Mouse (Mus musculus) spleen, adult 2 months (tissue): ENCODE data around the gene Tubg2. TPM values are rescaled to one million over a fixed set of nuclear protein-coding genes. Genes with fewer than 3 reads are reported as not detected.

Source experiments
- DNase-seq, 2 experiments: peaks; one replicate each; pipeline versions ENCODE4 v3.0.0 to v3.0.0-alpha.2; 2012 to 2021; ENCODE audit warnings: low spot score in 2 of 2, low read depth in 1 of 2
- H3K27ac ChIP-seq: fragments of 200-500 bp; 2 replicates; pipeline ENCODE4 v1.5.1; 2012; ENCODE audit warnings: low read length, inconsistent platforms; ENCODE audit not compliant: insufficient read depth
- H3K27me3 ChIP-seq: fragments of 200-500 bp; 2 replicates; pipeline ENCODE4 v1.6.1; 2012; ENCODE audit warnings: mild to moderate bottlenecking, moderate library complexity, low read length, inconsistent platforms; ENCODE audit not compliant: control insufficient read depth, insufficient read depth
- H3K36me3 ChIP-seq: fragments of 200-500 bp; 2 replicates; pipeline ENCODE4 v1.6.1; 2012; ENCODE audit warnings: mild to moderate bottlenecking, low read length, inconsistent platforms; ENCODE audit not compliant: control insufficient read depth, insufficient read depth
- H3K4me1 ChIP-seq: fragments of 200-500 bp; 2 replicates; pipeline ENCODE4 v1.6.1; 2011; ENCODE audit warnings: inconsistent platforms; ENCODE audit not compliant: control insufficient read depth, insufficient read depth, insufficient read length
- H3K4me3 ChIP-seq: fragments of 200-500 bp; 2 replicates; pipeline ENCODE4 v1.5.1; 2011; ENCODE audit warnings: mild to moderate bottlenecking, inconsistent platforms; ENCODE audit not compliant: insufficient read depth, insufficient read length; ENCODE audit errors: extremely low read depth
- CTCF ChIP-seq: fragments of 200-500 bp; IDR thresholded peaks from 2 replicates; pipeline ENCODE4 v1.5.1; 2011; ENCODE audit warnings: mild to moderate bottlenecking, inconsistent platforms; ENCODE audit not compliant: insufficient read depth, insufficient read length, insufficient replicate concordance; ENCODE audit errors: extremely low read depth
- POLR2A ChIP-seq: fragments of 200-500 bp; IDR thresholded peaks from 2 replicates; pipeline ENCODE4 v1.6.1; 2011; ENCODE audit warnings: low read depth, low read length, inconsistent platforms
- WGBS: fragments of 180-500 bp; shearing (Covaris S2); methylation state at CpG from one replicate; pipeline ENCODE4 v1.1.7; 2018; 5-methylcytosine and 5-hydroxymethylcytosine counted together
- polyA plus RNA-seq: library from polyadenylated mRNA; depleted of rRNA; stranded (reverse); fragments of >200 nt; gene quantifications from 2 replicates; pipeline ENCODE4 v1.2.3, GENCODE M21; 2012

The Tubg2 gene
- polyA plus RNA-seq, 1 experiment: 3.6 TPM

DNA sequence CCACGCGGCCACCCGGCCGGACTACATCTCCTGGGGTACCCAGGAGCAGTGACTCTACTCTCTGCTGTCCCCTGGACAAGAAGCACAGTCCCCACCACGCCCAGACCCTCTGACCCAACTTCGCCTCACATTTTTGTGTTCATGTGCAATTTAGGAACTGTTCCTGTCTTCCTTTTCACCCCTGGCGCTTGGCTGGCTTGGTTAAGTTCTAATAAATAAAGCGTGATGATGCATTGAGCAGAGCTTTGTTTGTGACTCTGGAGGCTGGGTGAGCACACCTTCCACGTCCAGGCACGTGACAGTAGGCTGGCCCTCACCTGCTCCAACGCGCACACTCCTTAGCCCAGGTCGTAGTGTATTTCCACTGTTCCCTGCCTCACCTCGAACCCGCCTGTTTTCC, 5.8 kb downstream of the Tubg2 start:
- 91% methylated on average over 15 of the region's 15 CpGs for WGBS
- no peak overlapping the region for H3K4me3 ChIP-seq

DNA sequence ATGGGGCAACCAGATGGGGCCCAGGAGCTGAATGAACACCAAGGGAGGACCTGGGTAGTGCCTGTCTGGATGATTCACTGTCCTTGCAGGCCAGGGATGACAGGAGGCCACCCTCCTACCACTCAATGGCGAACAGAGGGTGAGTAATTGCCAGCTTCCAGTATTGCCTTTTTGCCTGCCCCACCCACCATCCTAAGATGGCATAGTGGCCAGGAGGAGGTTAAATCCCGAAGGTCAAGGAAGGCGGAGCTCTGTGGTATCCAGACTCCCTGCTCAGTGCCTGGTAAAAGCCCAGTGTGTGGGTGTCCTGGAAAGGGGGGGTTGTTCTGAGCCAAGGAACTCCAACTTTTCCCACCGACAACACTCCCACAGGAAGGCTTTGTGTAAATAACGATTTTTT, 6.6 kb downstream of the Tubg2 start:
- WGBS: 73% methylated on average over 5 of the region's 5 CpGs
- TF ChIP-seq CTCF: no peak
- TF ChIP-seq POLR2A: no peak
- Histone ChIP-seq H3K36me3 (no peaks in the 10 kb centered on the region), H3K4me3 (no peak overlapping the region), H3K27ac (no peak overlapping the region), H3K27me3 (peaks cover 22% of the 10 kb centered on the region), H3K4me1 (peaks cover 6% of the 10 kb centered on the region)
- no peak for DNase-seq

More for the DNA sequence above, 5.8 kb downstream of the Tubg2 start:
- Histone ChIP-seq H3K27ac (no peak overlapping the region), H3K27me3 (peaks cover 22% of the 10 kb centered on the region), H3K4me1 (peaks cover 6% of the 10 kb centered on the region), H3K36me3 (no peaks in the 10 kb centered on the region)
- DNase-seq: no peak
- no peak for TF ChIP-seq POLR2A
- TF ChIP-seq CTCF: no peak

DNA sequence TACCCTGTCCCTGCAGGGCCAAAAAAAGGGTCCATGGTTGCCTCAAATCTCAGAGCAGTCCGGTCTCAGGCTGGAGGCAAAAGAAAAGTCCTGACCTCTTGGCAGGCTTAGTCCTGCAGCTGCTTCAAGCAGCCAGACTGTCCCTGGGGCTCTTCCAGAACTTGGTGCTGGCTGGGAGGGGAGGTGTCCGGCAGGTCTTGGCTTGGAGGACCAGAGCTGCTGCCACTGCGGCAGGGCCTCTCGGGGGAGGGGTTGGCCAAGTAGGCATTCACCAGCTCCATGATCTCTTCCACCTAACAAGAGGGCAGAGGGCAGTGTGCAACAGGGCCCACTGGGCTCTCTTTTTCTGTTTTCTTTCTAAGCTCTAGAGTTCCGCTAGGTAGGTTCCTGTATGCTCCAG, 7.1 kb downstream of the Tubg2 start:
- WGBS: 86% methylated on average over 5 of the region's 5 CpGs
- H3K27me3 ChIP-seq: peaks cover 23% of the 10 kb centered on the region

GRCm38 (mm10) chr11:101163476-101164350, 8.0 kb downstream of the Tubg2 start:
- WGBS: 23% methylated on average over 49 of the region's 49 CpGs
- no peak for DNase-seq
- Histone ChIP-seq H3K27me3 (peaks cover 26% of the 10 kb centered on the region), H3K4me3 (peak overlapping the region; percentile 3; the same call in 1 of the 2 replicates), H3K27ac (no peak overlapping the region), H3K36me3 (no peaks in the 10 kb centered on the region), H3K4me1 (peaks cover 6% of the 10 kb centered on the region)
- TF ChIP-seq POLR2A: no peak
- no peak for TF ChIP-seq CTCF

More for the DNA sequence above, 7.1 kb downstream of the Tubg2 start:
- H3K36me3 ChIP-seq: no peaks in the 10 kb centered on the region
- H3K27ac ChIP-seq: no peak overlapping the region
- no peak for TF ChIP-seq POLR2A
- no peak for TF ChIP-seq CTCF
- peaks cover 6% of the 10 kb centered on the region for H3K4me1 ChIP-seq
- no peak for DNase-seq
- H3K4me3 ChIP-seq: no peak overlapping the region

DNA sequence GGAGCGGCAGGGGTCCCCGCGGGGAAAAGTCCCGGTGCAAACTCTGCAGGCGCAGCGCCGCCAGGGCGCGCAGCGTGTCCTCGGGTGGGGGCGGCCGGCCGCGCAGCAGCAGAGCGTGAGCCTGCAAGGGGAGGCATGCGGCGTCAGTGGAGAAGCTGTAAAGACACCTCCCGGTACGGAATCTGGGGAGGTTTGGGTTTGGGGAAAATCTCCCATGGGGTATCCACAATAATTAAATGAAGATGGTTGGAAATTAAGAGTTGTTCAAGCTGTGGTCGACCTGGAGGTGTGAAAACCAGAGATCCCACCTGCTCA, 8.6 kb downstream of the Tubg2 start:
- Histone ChIP-seq H3K36me3 (no peaks in the 10 kb centered on the region), H3K4me1 (peaks cover 6% of the 10 kb centered on the region), H3K27me3 (peaks cover 26% of the 10 kb centered on the region), H3K27ac (no peak overlapping the region), H3K4me3 (peak overlapping the region; percentile 3; the same call in 1 of the 2 replicates)
- 35% methylated on average over 21 of the region's 21 CpGs for WGBS
- no peak for DNase-seq
- TF ChIP-seq POLR2A (no peak), CTCF (no peak)

GRCm38 (mm10) chr11:101164677-101165580, 9.2 kb downstream of the Tubg2 start:
- H3K27me3 ChIP-seq: peaks cover 32% of the 10 kb centered on the region
- TF ChIP-seq POLR2A (no peak), CTCF (no peak)
- WGBS: 27% methylated on average over 35 of the region's 35 CpGs
- no peak overlapping the region for H3K4me3 ChIP-seq
- peaks cover 6% of the 10 kb centered on the region for H3K4me1 ChIP-seq
- no peaks in the 10 kb centered on the region for H3K36me3 ChIP-seq
- no peak overlapping the region for H3K27ac ChIP-seq
- no peak for DNase-seq

- 64% methylated on average over 14 of the region's 14 CpGs for WGBS
- no peaks in the 10 kb centered on the region for H3K36me3 ChIP-seq
- TF ChIP-seq POLR2A: no peak
- no peak for TF ChIP-seq CTCF
- H3K27ac ChIP-seq: no peak overlapping the region
- peaks cover 43% of the 10 kb centered on the region for H3K27me3 ChIP-seq
- H3K4me1 ChIP-seq: peaks cover 12% of the 10 kb centered on the region
- H3K4me3 ChIP-seq: no peak overlapping the region
- DNase-seq: no peak
These were observed 10.7 kb downstream of the Tubg2 start for GRCm38 (mm10) chr11:101166357-101166756.
